Mouse (Mus musculus) megakaryocyte progenitor cell, adult 5-6 weeks (primary cell): Measurements from ENCODE around the gene Rab11fip3. TPM values are rescaled to one million over a fixed set of nuclear protein-coding genes. Genes with fewer than 3 reads are reported as not detected.
A peak's percentile ranks its signal among the peaks of the same experiment; 100 is the strongest.

Experiments used
- ATAC-seq: replicated peaks from 2 replicates; pipeline ENCODE4 v1.8.0; 2016; ENCODE audit warnings: mild to moderate bottlenecking, moderate TSS enrichment, inconsistent platforms; ENCODE audit not compliant: poor library complexity
- total RNA-seq, 2 experiments: library from RNA; stranded (forward) in 1 of 2; stranded (reverse) in 1 of 2; fragments of 157-497, 149-512 nt in 1 of 2; fragments of 200-1000 nt in 1 of 2; gene quantifications; 2 replicates each; pipeline versions ENCODE4 v1.2.3 to v1.2.4; 2015 to 2017

Gene Rab11fip3
- total RNA-seq, 2 experiments from 2014 or later: 0.69 to 0.83 TPM

GRCm38 (mm10) chr17:26089905-26090632 lies 20.7 kb upstream of the Rab11fip3 start, which contains the start of gene Decr2:
TSS of gene Decr2 (minus strand) at chr17:26090337.
- peak; percentile 85 for ATAC-seq

GRCm38 (mm10) chr17:26087059-26087564 lies 17.8 kb upstream of the Rab11fip3 start:
- ATAC-seq: no peak

- no peak for ATAC-seq
These were observed 11.5 kb upstream of the Rab11fip3 start for GRCm38 (mm10) chr17:26080867-26081266.

GRCm38 (mm10) chr17:26078851-26079250 lies 9.5 kb upstream of the Rab11fip3 start:
- no peak for ATAC-seq

- ATAC-seq: no peak
These were observed 5.9 kb upstream of the Rab11fip3 start for GRCm38 (mm10) chr17:26075246-26075645.

GRCm38 (mm10) chr17:26070136-26070535 lies 781 bp upstream of the Rab11fip3 start:
- ATAC-seq: no peak

- no peak for ATAC-seq
These were observed 1.1 kb downstream of the Rab11fip3 start for GRCm38 (mm10) chr17:26068024-26068830.

GRCm38 (mm10) chr17:26066488-26067020 lies 2.8 kb downstream of the Rab11fip3 start:
- no peak for ATAC-seq

GRCm38 (mm10) chr17:26064916-26065315 lies 4.4 kb downstream of the Rab11fip3 start:
- no peak for ATAC-seq

- no peak for ATAC-seq
These were observed 11.4 kb downstream of the Rab11fip3 start for GRCm38 (mm10) chr17:26057787-26058567.

GRCm38 (mm10) chr17:26057278-26057677 lies 12.1 kb downstream of the Rab11fip3 start:
- no peak for ATAC-seq

- no peak for ATAC-seq
These were observed 14.2 kb downstream of the Rab11fip3 start for GRCm38 (mm10) chr17:26055164-26055563.

- ATAC-seq: peak; percentile 44
These were observed 15.1 kb downstream of the Rab11fip3 start for GRCm38 (mm10) chr17:26054133-26054845.

GRCm38 (mm10) chr17:26052706-26053105 lies 16.6 kb downstream of the Rab11fip3 start:
- no peak for ATAC-seq

- no peak for ATAC-seq
These were observed 17.3 kb downstream of the Rab11fip3 start for GRCm38 (mm10) chr17:26052074-26052473.

- no peak for ATAC-seq
These were observed 21.2 kb downstream of the Rab11fip3 start for GRCm38 (mm10) chr17:26048118-26048517.

GRCm38 (mm10) chr17:26046253-26046997 lies 22.9 kb downstream of the Rab11fip3 start:
- ATAC-seq: no peak

GRCm38 (mm10) chr17:26045285-26045684 lies 24.1 kb downstream of the Rab11fip3 start:
- ATAC-seq: no peak

GRCm38 (mm10) chr17:26043249-26043636 lies 26.1 kb downstream of the Rab11fip3 start:
- no peak for ATAC-seq
